Mouse (Mus musculus) myocyte (in vitro differentiated cells): ENCODE data around the gene Krt81. TPM values are rescaled to one million over a fixed set of nuclear protein-coding genes. Genes with fewer than 3 reads are reported as not detected.

ENCODE experiments used
- H3K27me3 ChIP-seq: one replicate; pipeline ENCODE4 v1.6.1; 2011; ENCODE audit not compliant: control insufficient read depth, insufficient read depth, insufficient read length
- H3K36me3 ChIP-seq: one replicate; pipeline ENCODE4 v1.6.1; 2011; ENCODE audit not compliant: control insufficient read depth, insufficient read depth
- H3K4me2 ChIP-seq: one replicate; pipeline ENCODE4 v1.6.1; 2011; ENCODE audit warnings: low read depth, control low read depth
- H3K4me3 ChIP-seq: one replicate; pipeline ENCODE4 v1.5.1; 2011; ENCODE audit warnings: mild to moderate bottlenecking, control low read depth, moderate library complexity
- H3K79me2 ChIP-seq: one replicate; pipeline ENCODE4 v1.6.1; 2011; ENCODE audit not compliant: control insufficient read depth, insufficient read depth
- H3ac ChIP-seq: one replicate; pipeline ENCODE4 v1.6.1; 2011; ENCODE audit not compliant: control insufficient read depth, insufficient read length
- CEBPB ChIP-seq: IDR thresholded peaks from 2 replicates; pipeline ENCODE4 v1.6.1; 2011; ENCODE audit warnings: mild to moderate bottlenecking, moderate library complexity; ENCODE audit not compliant: poor library complexity, insufficient read depth, severe bottlenecking
- E2F4 ChIP-seq: IDR thresholded peaks from one replicate; pipeline ENCODE4 v1.6.1; 2011; ENCODE audit warnings: mild to moderate bottlenecking, control low read depth, moderate library complexity; ENCODE audit not compliant: insufficient read depth
- MAX ChIP-seq: IDR thresholded peaks from one replicate; pipeline ENCODE4 v1.6.1; 2011; ENCODE audit warnings: low read depth, mild to moderate bottlenecking, control low read depth
- MYOD1 ChIP-seq, 3 experiments: IDR thresholded peaks; one replicate each; pipeline ENCODE4 v1.6.1; 2011; ENCODE audit warnings: control low read depth in 2 of 3, low read depth in 2 of 3, mild to moderate bottlenecking in 2 of 3, moderate library complexity in 1 of 3; ENCODE audit not compliant: insufficient read length in 2 of 3, control insufficient read depth in 1 of 3
- MYOG ChIP-seq, 3 experiments: IDR thresholded peaks; one replicate each; pipeline ENCODE4 v1.6.1; 2011; ENCODE audit warnings: control low read depth in 2 of 3, low read depth in 2 of 3, mild to moderate bottlenecking in 2 of 3; ENCODE audit not compliant: insufficient read length in 2 of 3, control insufficient read depth in 1 of 3, insufficient read depth in 1 of 3
- POLR2A ChIP-seq: IDR thresholded peaks from one replicate; pipeline ENCODE4 v1.6.1; 2011; ENCODE audit warnings: low read depth, mild to moderate bottlenecking, control low read depth, moderate library complexity; ENCODE audit not compliant: insufficient read length
- POLR2AphosphoS2 ChIP-seq: IDR thresholded peaks from one replicate; pipeline ENCODE4 v1.6.1; 2011; ENCODE audit warnings: low read depth, control low read depth; ENCODE audit not compliant: insufficient read length
- REST ChIP-seq: IDR thresholded peaks from one replicate; pipeline ENCODE4 v1.6.1; 2011; ENCODE audit warnings: mild to moderate bottlenecking, control low read depth, moderate library complexity; ENCODE audit not compliant: insufficient read depth, insufficient read length
- SRF ChIP-seq: IDR thresholded peaks from one replicate; pipeline ENCODE4 v1.6.1; 2011; ENCODE audit warnings: low read depth; ENCODE audit not compliant: control insufficient read depth, insufficient read length
- TCF12 ChIP-seq: IDR thresholded peaks from one replicate; pipeline ENCODE4 v1.6.1; 2011; ENCODE audit warnings: mild to moderate bottlenecking, control low read depth; ENCODE audit not compliant: poor library complexity, insufficient read depth, severe bottlenecking
- TCF3 ChIP-seq: IDR thresholded peaks from one replicate; pipeline ENCODE4 v1.6.1; 2011; ENCODE audit warnings: low read depth, control low read depth; ENCODE audit not compliant: insufficient read length
- USF1 ChIP-seq: IDR thresholded peaks from one replicate; pipeline ENCODE4 v1.6.1; 2011; ENCODE audit warnings: low read depth, mild to moderate bottlenecking, control low read depth, moderate library complexity
- polyA plus RNA-seq: library from polyadenylated mRNA; unstranded; fragments of >200 nt; fragmentation: generic; extraction: Trizol; gene quantifications from one replicate; pipeline ENCODE4 v1.2.1, GENCODE M21; 2012; ENCODE audit warnings: missing spikeins

Gene Krt81
- polyA plus RNA-seq, 1 experiment: not detected

DNA sequence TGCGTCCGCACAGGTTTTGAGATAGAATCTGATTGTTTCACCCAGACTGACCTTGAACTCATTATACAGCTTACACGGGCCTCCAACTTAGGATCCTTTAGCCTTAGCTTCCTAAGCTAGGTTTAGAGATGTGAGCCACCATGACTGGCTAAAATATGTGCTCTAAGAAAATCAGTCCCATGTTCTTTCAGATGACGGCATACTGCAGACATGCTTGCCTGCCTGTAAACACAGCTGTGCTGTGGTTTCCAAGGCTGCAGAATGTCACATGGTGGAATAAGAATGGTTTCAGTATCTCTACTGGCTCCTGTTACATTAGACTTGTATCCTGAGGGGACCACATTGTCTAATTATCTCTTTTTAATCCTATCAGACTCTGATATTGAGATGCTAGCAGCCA is 44.6 kb downstream of the Krt81 start:
- Histone ChIP-seq H3K4me3 (no peak overlapping the region), H3K27me3 (peaks cover 43% of the 10 kb centered on the region), H3ac (no peak overlapping the region), H3K4me2 (no peak overlapping the region), H3K36me3 (no peaks in the 10 kb centered on the region), H3K79me2 (no peaks in the 10 kb centered on the region)
- no peak for TF ChIP-seq SRF
- TF ChIP-seq MYOG (IDR thresholded peaks at IDR 0.05; ENCODE audit: control insufficient read depth in 1 of 3, insufficient read depth in 1 of 3, insufficient read length in 2 of 3, low read depth in 2 of 3): no peak
- TF ChIP-seq USF1: no peak
- no peak for TF ChIP-seq TCF3
- TF ChIP-seq CEBPB: no peak
- TF ChIP-seq MYOD1 (IDR thresholded peaks at IDR 0.05; ENCODE audit: control insufficient read depth in 1 of 3, insufficient read length in 2 of 3, low read depth in 2 of 3): no peak
- TF ChIP-seq TCF12: no peak
- no peak for TF ChIP-seq REST
- TF ChIP-seq POLR2A: no peak
- TF ChIP-seq POLR2AphosphoS2: no peak
- no peak for TF ChIP-seq E2F4
- TF ChIP-seq MAX: no peak

GRCm38 (mm10) chr15:101414807-101415565 is 48.6 kb downstream of the Krt81 start:
- H3K36me3 ChIP-seq: no peaks in the 10 kb centered on the region
- H3ac ChIP-seq: no peak overlapping the region
- TF ChIP-seq USF1 (no peak), SRF (no peak), TCF12 (no peak), MYOD1 (IDR thresholded peaks at IDR 0.05; ENCODE audit: control insufficient read depth in 1 of 3, insufficient read length in 2 of 3, low read depth in 2 of 3) (no peak), MYOG (IDR thresholded peaks at IDR 0.05; ENCODE audit: control insufficient read depth in 1 of 3, insufficient read depth in 1 of 3, insufficient read length in 2 of 3, low read depth in 2 of 3) (no peak), MAX (no peak), TCF3 (no peak), POLR2AphosphoS2 (no peak), CEBPB (no peak), POLR2A (no peak), E2F4 (no peak), REST (no peak)
- peaks cover 63% of the 10 kb centered on the region for H3K27me3 ChIP-seq
- no peak overlapping the region for H3K4me3 ChIP-seq
- H3K4me2 ChIP-seq: no peak overlapping the region
- no peaks in the 10 kb centered on the region for H3K79me2 ChIP-seq

GRCm38 (mm10) chr15:101413916-101414635 is 49.5 kb downstream of the Krt81 start:
- no peak overlapping the region for H3K4me3 ChIP-seq
- H3K27me3 ChIP-seq: peaks cover 68% of the 10 kb centered on the region
- no peaks in the 10 kb centered on the region for H3K79me2 ChIP-seq
- TF ChIP-seq SRF (no peak), TCF3 (no peak), POLR2A (no peak), USF1 (no peak), MAX (no peak), MYOG (IDR thresholded peaks at IDR 0.05; ENCODE audit: control insufficient read depth in 1 of 3, insufficient read depth in 1 of 3, insufficient read length in 2 of 3, low read depth in 2 of 3) (no peak), E2F4 (no peak), CEBPB (no peak), MYOD1 (IDR thresholded peaks at IDR 0.05; ENCODE audit: control insufficient read depth in 1 of 3, insufficient read length in 2 of 3, low read depth in 2 of 3) (no peak), REST (no peak), TCF12 (no peak), POLR2AphosphoS2 (no peak)
- H3K4me2 ChIP-seq: no peak overlapping the region
- no peak overlapping the region for H3ac ChIP-seq
- no peaks in the 10 kb centered on the region for H3K36me3 ChIP-seq

DNA sequence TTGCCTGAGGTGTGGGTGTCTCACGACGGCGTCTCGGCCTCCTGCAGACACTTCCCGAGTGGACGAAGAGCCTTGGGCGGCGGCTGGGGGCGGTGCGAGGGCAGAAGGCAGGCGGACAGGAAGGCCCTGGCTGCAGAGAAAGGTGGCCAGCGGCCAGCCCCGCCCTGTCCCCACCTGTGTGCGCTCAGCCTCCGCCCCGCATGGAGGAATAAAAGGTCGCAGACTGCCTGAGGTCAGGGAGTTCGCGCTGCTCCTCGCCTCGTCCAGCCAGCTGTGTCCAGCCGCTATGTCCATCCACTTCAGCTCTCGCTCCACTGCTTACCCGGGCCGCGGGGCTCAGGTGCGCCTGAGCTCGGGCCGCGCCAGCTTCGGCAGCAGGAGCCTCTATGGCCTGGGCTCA is 51.4 kb downstream of the Krt81 start:
- Histone ChIP-seq H3K36me3 (no peaks in the 10 kb centered on the region), H3K4me3 (no peak overlapping the region), H3ac (no peak overlapping the region), H3K27me3 (peaks cover 70% of the 10 kb centered on the region), H3K79me2 (no peaks in the 10 kb centered on the region), H3K4me2 (no peak overlapping the region)
- TF ChIP-seq SRF (no peak), MYOD1 (IDR thresholded peaks at IDR 0.05; ENCODE audit: control insufficient read depth in 1 of 3, insufficient read length in 2 of 3, low read depth in 2 of 3) (no peak), E2F4 (no peak), MYOG (IDR thresholded peaks at IDR 0.05; ENCODE audit: control insufficient read depth in 1 of 3, insufficient read depth in 1 of 3, insufficient read length in 2 of 3, low read depth in 2 of 3) (no peak), MAX (no peak), CEBPB (no peak), TCF12 (no peak), POLR2AphosphoS2 (no peak), REST (no peak), POLR2A (no peak), TCF3 (no peak), USF1 (no peak)
